Mouse (Mus musculus) C3H10T1/2 (cell line): ENCODE measurements around the gene Tktl1. TPM values are rescaled to one million over a fixed set of nuclear protein-coding genes. Genes with fewer than 3 reads are reported as not detected.

ENCODE experiments used
- polyA plus RNA-seq, 2 experiments: library from polyadenylated mRNA; unstranded; fragments of >200 nt; fragmentation: generic; extraction: Trizol; gene quantifications; one replicate each; pipeline ENCODE4 v1.2.1; 2012; ENCODE audit warnings: missing spikeins in 2 of 2

The Tktl1 gene
- polyA plus RNA-seq = not detected

GRCm38 (mm10) chrX:74176959-74177358 lies at the start of gene Tktl1:
TSS of gene Tktl1 (plus strand) at chrX:74177259.

GRCm38 (mm10) chrX:74135263-74135662 lies 41.8 kb upstream of the Tktl1 start, which contains the start of gene Mecp2:
TSS of gene Mecp2 (minus strand) at chrX:74135363.

GRCm38 (mm10) chrX:74167738-74168137 lies 9.3 kb upstream of the Tktl1 start, which contains the start of gene Tex28:
TSS of gene Tex28 (minus strand) at chrX:74167838.

GRCm38 (mm10) chrX:74249615-74250014 lies 72.6 kb downstream of the Tktl1 start, which contains the start of gene Flna:
TSS of gene Flna (minus strand) at chrX:74249820.

GRCm38 (mm10) chrX:74254153-74254887 lies 77.3 kb downstream of the Tktl1 start, which contains the start of gene Emd:
TSS of gene Emd (plus strand) at chrX:74254687.

Other genes starting within 250 kb of the Tktl1 start
- gene Renbp, start 246.4 kb upstream of the Tktl1 start, polyA plus RNA-seq = 100 to 1,000 TPM in 1 of 2 experiments, 10 to 100 TPM in 1; 72.0 to 105 TPM
- gene Hcfc1, start 210.9 kb upstream of the Tktl1 start, polyA plus RNA-seq = 10 to 100 TPM; 20.7 to 43.7 TPM
- 10 to 100 TPM; 18.9 to 33.1 TPM for gene Irak1, start 153.3 kb upstream of the Tktl1 start, polyA plus RNA-seq
- under 1 TPM; 0.05 to 0.50 TPM for gene Opn1mw, start 49.8 kb upstream of the Tktl1 start, polyA plus RNA-seq
- gene Mecp2, start 41.9 kb upstream of the Tktl1 start, polyA plus RNA-seq = 1 to 10 TPM; 6.4 to 8.6 TPM
- not detected for gene Tex28, start 9.4 kb upstream of the Tktl1 start, polyA plus RNA-seq
- 100 to 1,000 TPM; 461 to 590 TPM for gene Flna, start 72.6 kb downstream of the Tktl1 start, polyA plus RNA-seq
- gene Emd, start 77.4 kb downstream of the Tktl1 start, polyA plus RNA-seq = 100 to 1,000 TPM; 110 to 114 TPM
- gene Rpl10, start 93.6 kb downstream of the Tktl1 start, polyA plus RNA-seq = 1,000 to 10,000 TPM; 3,936 to 5,898 TPM
- 10 to 100 TPM; 10.8 to 46.7 TPM for gene Taz, start 104.7 kb downstream of the Tktl1 start, polyA plus RNA-seq
- 10 to 100 TPM in 1 of 2 experiments, 1 to 10 TPM in 1; 5.6 to 17.8 TPM for gene Dnase1l1, start 105.1 kb downstream of the Tktl1 start, polyA plus RNA-seq
- 100 to 1,000 TPM in 1 of 2 experiments, 10 to 100 TPM in 1; 68.8 to 159 TPM for gene Atp6ap1, start 119.8 kb downstream of the Tktl1 start, polyA plus RNA-seq
- gene Gdi1, start 127.7 kb downstream of the Tktl1 start, polyA plus RNA-seq = 100 to 1,000 TPM in 1 of 2 experiments, 10 to 100 TPM in 1; 15.1 to 104 TPM
- 10 to 100 TPM; 36.1 to 51.7 TPM for gene Fam50a, start 135.8 kb downstream of the Tktl1 start, polyA plus RNA-seq
- 10 to 100 TPM in 1 of 2 experiments, 1 to 10 TPM in 1; 2.9 to 29.9 TPM for gene Plxna3, start 151.8 kb downstream of the Tktl1 start, polyA plus RNA-seq
- gene Lage3, start 176.4 kb downstream of the Tktl1 start, polyA plus RNA-seq = 100 to 1,000 TPM in 1 of 2 experiments, 10 to 100 TPM in 1; 80.4 to 114 TPM
- 100 to 1,000 TPM in 1 of 2 experiments, 10 to 100 TPM in 1; 43.7 to 146 TPM for gene Ubl4a, start 196.0 kb downstream of the Tktl1 start, polyA plus RNA-seq
- gene Slc10a3, start 196.1 kb downstream of the Tktl1 start, polyA plus RNA-seq = 10 to 100 TPM; 16.1 to 17.9 TPM
- 10 to 100 TPM; 12.8 to 47.3 TPM for gene Fam3a, start 216.0 kb downstream of the Tktl1 start, polyA plus RNA-seq
- 10 to 100 TPM in 1 of 2 experiments, 1 to 10 TPM in 1; 7.0 to 15.8 TPM for gene Ikbkg, start 216.0 kb downstream of the Tktl1 start, polyA plus RNA-seq